In genomic region chr11:95118505-95118904, GRCm38 (mm10) we compare ENCODE assay signal across 9 mouse cellular contexts. TPM values are rescaled to one million over a fixed set of nuclear protein-coding genes. Genes with fewer than 3 reads are reported as not detected.
DNase-seq lines count a peak whose midpoint lies in the region; ATAC-seq and TF ChIP-seq lines count a peak whose summit lies in the region.
"Had no signal": no experiment of that assay in that cellular context is flagged by ENCODE, and none has a peak within 500 bp of the region (broad histone marks: within the 10 kb centered on the region; RNA-seq: fewer than 3 reads in every experiment).

No protein-coding gene starts in this region.

- no peak overlapping the region for H3K27ac ChIP-seq in kidney, adult 2 months (ENCODE audit: insufficient read depth, low read depth, low read length)
- H3K27ac ChIP-seq in limb, embryonic 12.5 days: no peak overlapping the region
- no peak overlapping the region for H3K27ac ChIP-seq in neural tube, embryonic 11.5 days (ENCODE audit: low read depth, low read length)
- no peak overlapping the region for H3K27ac ChIP-seq in thymus, adult 2 months (ENCODE audit: control insufficient read depth, insufficient read depth, low read length)
- H3K27ac ChIP-seq: macrophage had no signal

- H3K36me3 ChIP-seq in kidney, adult 2 months (ENCODE audit: control insufficient read depth, insufficient read depth, low read length): no peaks in the 10 kb centered on the region
- no peaks in the 10 kb centered on the region for H3K36me3 ChIP-seq in limb, embryonic 12.5 days
- H3K36me3 ChIP-seq in neural tube, embryonic 11.5 days (ENCODE audit: control insufficient read depth, insufficient read depth, low read length): no peaks in the 10 kb centered on the region
- no peaks in the 10 kb centered on the region for H3K36me3 ChIP-seq in thymus, adult 2 months (ENCODE audit: control insufficient read depth, insufficient read depth, low read length)

- H3K4me3 ChIP-seq in kidney, adult 2 months (ENCODE audit: insufficient read depth, low read depth, low read length): no peak overlapping the region
- no peak overlapping the region; the same call in 1 of the 2 replicates for H3K4me3 ChIP-seq in limb, embryonic 12.5 days (replicated peaks)
- H3K4me3 ChIP-seq in neural tube, embryonic 11.5 days (ENCODE audit: low read depth, low read length): no peak overlapping the region
- H3K4me3 ChIP-seq in thymus, adult 2 months (ENCODE audit: control insufficient read depth, insufficient read depth, low read length): no peak overlapping the region

- no peak overlapping the region for H3K9ac ChIP-seq in limb, embryonic 12.5 days (replicated peaks)
- H3K9ac ChIP-seq in neural tube, embryonic 11.5 days (ENCODE audit: low read length): no peak overlapping the region

- TF ChIP-seq CTCF in kidney, adult 2 months (conservative IDR thresholded peaks at IDR 0.05; ENCODE audit: insufficient read depth, insufficient read length, low read depth, low read length): peak; percentile 88
- TF ChIP-seq CTCF in thymus, adult 2 months (IDR thresholded peaks at IDR 0.05; ENCODE audit: borderline replicate concordance, control insufficient read depth, extremely low read depth, insufficient read depth, low read length, poor library complexity): peak; percentile 58; the same call in 1 of the 2 replicates

- H3K4me2 ChIP-seq in limb, embryonic 12.5 days: peak overlapping the region; percentile 31
- H3K4me2 ChIP-seq in neural tube, embryonic 11.5 days (ENCODE audit: low read depth): no peak overlapping the region

- TF ChIP-seq POLR2A in kidney, adult 2 months (IDR thresholded peaks at IDR 0.05; ENCODE audit: low read depth, low read length): no peak
- no peak for TF ChIP-seq POLR2A in thymus, adult 2 months (IDR thresholded peaks at IDR 0.05; ENCODE audit: control insufficient read depth, extremely low read depth, insufficient read depth, low read length, poor library complexity)

- 0 out of 2 replicates have a peak, but pooled peaks have one; percentile 59 for ATAC-seq in frontal cortex, adult (ENCODE audit: low TSS enrichment)
- ATAC-seq in limb, embryonic 12.5 days (ENCODE audit: insufficient number of reproducible peaks, insufficient read depth, low FRiP score, low TSS enrichment, low read depth): peak; percentile 50; the same call in 1 of the 2 replicates
- ATAC-seq in neural tube, embryonic 11.5 days (ENCODE audit: insufficient read depth, low FRiP score, low TSS enrichment): no peak; the same call in 1 of the 2 replicates

- peaks cover 7% of the 10 kb centered on the region; the same call in 1 of the 2 replicates for H3K27me3 ChIP-seq in kidney, adult 2 months (replicated peaks; ENCODE audit: control insufficient read depth, insufficient read depth, low read length)
- peaks cover 73% of the 10 kb centered on the region for H3K27me3 ChIP-seq in limb, embryonic 12.5 days
- H3K27me3 ChIP-seq in neural tube, embryonic 11.5 days (ENCODE audit: control insufficient read depth, insufficient read depth, low read length): peaks cover 57% of the 10 kb centered on the region
- H3K27me3 ChIP-seq in thymus, adult 2 months (ENCODE audit: control insufficient read depth, insufficient read depth, low read length): peaks cover 28% of the 10 kb centered on the region

- H3K9me3 ChIP-seq in limb, embryonic 12.5 days: no peaks in the 10 kb centered on the region
- no peaks in the 10 kb centered on the region for H3K9me3 ChIP-seq in neural tube, embryonic 11.5 days (ENCODE audit: control insufficient read depth, low read length)

- H3K4me1 ChIP-seq in kidney, adult 2 months (ENCODE audit: control insufficient read depth, insufficient read depth, low read length): no peaks in the 10 kb centered on the region
- peaks cover 24% of the 10 kb centered on the region for H3K4me1 ChIP-seq in limb, embryonic 12.5 days (replicated peaks)
- peaks cover 4% of the 10 kb centered on the region; the same call in 1 of the 2 replicates for H3K4me1 ChIP-seq in neural tube, embryonic 11.5 days (ENCODE audit: control insufficient read depth, insufficient read depth, low read length)
- H3K4me1 ChIP-seq in thymus, adult 2 months (replicated peaks; ENCODE audit: control insufficient read depth, insufficient read depth, low read length): no peaks in the 10 kb centered on the region

- 6% methylated on average over 8 of the region's 8 CpGs for WGBS in kidney, adult 2 months
- WGBS in limb, embryonic 12.5 days: 2% methylated on average over 8 of the region's 8 CpGs
- WGBS in neural tube, embryonic 11.5 days: 7% methylated on average over 8 of the region's 8 CpGs
- WGBS in thymus, adult 2 months: 7% methylated on average over 8 of the region's 8 CpGs

- DNase-seq in gastrocnemius, adult 18-20 months (ENCODE audit: low spot score): peak; percentile 70
- DNase-seq in gastrocnemius, postnatal 25 days: no peak
- DNase-seq in c-Kit-positive CD71-positive TER-119-positive erythroid progenitor cells, embryonic 14.5 days (ENCODE audit: low spot score): peak; percentile 25
- DNase-seq in kidney, adult 2 months: peak; percentile 66
- peak; percentile 81 for DNase-seq in neural tube, embryonic 11.5 days (ENCODE audit: low spot score)
- peak; percentile 73 for DNase-seq in thymus, adult 2 months

RNA-seq across cellular contexts. Expression of gene Dlx3, which starts 1.4 kb away (rescaled TPM):
- total RNA-seq in gastrocnemius, adult 18-20 months (2021): not detected
- total RNA-seq in gastrocnemius, postnatal 25 days (2021): not detected
- polyA plus RNA-seq in kidney, adult 2 months (2012; rRNA removed): 0.05 and 0.10 TPM in 2 replicates
- 8.4 and 9.9 TPM in 2 replicates for polyA plus RNA-seq in limb, embryonic 12.5 days (2016; fragmentation: Nextera tagmentation; extraction: Ambion mirVana)
- 1.8 and 2.2 TPM in 2 replicates for polyA plus RNA-seq in neural tube, embryonic 11.5 days (2014; fragmentation: Nextera tagmentation; extraction: Ambion mirVana)
- 0.91 and 1.0 TPM in 2 replicates for polyA plus RNA-seq in thymus, adult 2 months (2012; rRNA removed)
- polyA plus RNA-seq: macrophage had no signal

RNA-seq across cellular contexts. Expression of gene Dlx4, which starts 27.6 kb away (rescaled TPM):
- not detected for total RNA-seq in gastrocnemius, adult 18-20 months (2021)
- not detected for total RNA-seq in gastrocnemius, postnatal 25 days (2021)
- polyA plus RNA-seq in kidney, adult 2 months (2012; rRNA removed): 0.07 TPM in 1 of 2 replicates, not detected in the other
- 1.4 and 1.9 TPM in 2 replicates for polyA plus RNA-seq in limb, embryonic 12.5 days (2016; fragmentation: Nextera tagmentation; extraction: Ambion mirVana)
- polyA plus RNA-seq in neural tube, embryonic 11.5 days (2014; fragmentation: Nextera tagmentation; extraction: Ambion mirVana): 0.11 TPM in 1 of 2 replicates, not detected in the other
- 0.23 and 0.34 TPM in 2 replicates for polyA plus RNA-seq in thymus, adult 2 months (2012; rRNA removed)
- polyA plus RNA-seq: macrophage had no signal

RNA-seq across cellular contexts. Expression of gene Itga3, which starts 41.9 kb away (rescaled TPM):
- 1 to 10 TPM; 4.7 to 5.0 TPM for total RNA-seq in gastrocnemius, adult 18-20 months (2021)
- total RNA-seq in gastrocnemius, postnatal 25 days (2021): 1 to 10 TPM; 2.9 to 5.4 TPM
- 48.2 and 55.4 TPM in 2 replicates for polyA plus RNA-seq in kidney, adult 2 months (2012; rRNA removed)
- polyA plus RNA-seq in limb, embryonic 12.5 days (2016; fragmentation: Nextera tagmentation; extraction: Ambion mirVana): 7.7 and 7.9 TPM in 2 replicates
- 4.9 and 5.2 TPM in 2 replicates for polyA plus RNA-seq in neural tube, embryonic 11.5 days (2014; fragmentation: Nextera tagmentation; extraction: Ambion mirVana)
- 17.0 and 17.1 TPM in 2 replicates for polyA plus RNA-seq in thymus, adult 2 months (2012; rRNA removed)
